Mouse (Mus musculus): ENCODE results near the gene Irf9. TPM values are rescaled to one million over a fixed set of nuclear protein-coding genes. Genes with fewer than 3 reads are reported as not detected.

The Irf9 gene
- polyA plus RNA-seq, 1 experiment from 2014 or later: 8.9 TPM

DNA sequence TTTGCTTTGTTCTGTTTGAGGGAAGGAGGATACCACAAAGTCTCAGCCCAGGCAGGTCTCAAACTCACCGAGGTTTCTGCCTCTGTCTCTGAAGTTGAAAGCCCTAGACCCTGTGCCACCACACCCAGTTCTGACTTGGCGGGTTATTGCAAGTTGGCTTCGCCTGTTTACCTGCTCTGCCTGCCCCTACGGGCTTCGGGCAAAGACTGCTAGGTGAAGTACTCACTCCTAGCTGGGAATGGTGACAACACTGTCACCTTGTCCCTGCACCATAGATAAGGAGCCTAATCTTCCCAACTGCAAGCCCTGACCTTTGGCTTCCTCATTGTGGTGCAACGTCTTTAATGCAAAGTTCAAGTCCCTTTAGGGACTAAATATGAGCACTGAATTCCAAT, 17.8 kb upstream of the Irf9 start:
- Histone ChIP-seq H3K9ac (ENCODE audit: low read length) (no peak overlapping the region), H3K36me3 (ENCODE audit: control insufficient read depth, insufficient read depth, low read length) (peaks cover 33% of the 10 kb centered on the region), H3K9me3 (ENCODE audit: control insufficient read depth, low read length) (no peaks in the 10 kb centered on the region), H3K27ac (ENCODE audit: low read depth) (no peak overlapping the region), H3K4me2 (ENCODE audit: low read length) (peak overlapping the region; percentile 76), H3K4me3 (ENCODE audit: low read depth, low read length) (peak overlapping the region; percentile 43; the same call in 1 of the 2 replicates), H3K27me3 (replicated peaks; ENCODE audit: control insufficient read depth, insufficient read depth, low read length) (peaks cover 6% of the 10 kb centered on the region; the same call in 1 of the 2 replicates), H3K4me1 (replicated peaks; ENCODE audit: control insufficient read depth, insufficient read depth, low read length) (0 out of 2 replicates have a peak, but pooled peaks cover 8% of the 10 kb centered on the region)
- ATAC-seq (replicated peaks; ENCODE audit: low FRiP score, low TSS enrichment, low read depth) (no peak; the same call in 1 of the 2 replicates), DNase-seq (ENCODE audit: low spot score) (peak; percentile 52)
- 42% methylated on average over 6 of the region's 6 CpGs for WGBS

GRCm38 (mm10) chr14:55586149-55586548, 17.2 kb upstream of the Irf9 start:
- Histone ChIP-seq H3K4me1 (replicated peaks; ENCODE audit: control insufficient read depth, insufficient read depth, low read length) (0 out of 2 replicates have a peak, but pooled peaks cover 8% of the 10 kb centered on the region), H3K9ac (ENCODE audit: low read length) (no peak overlapping the region), H3K4me2 (ENCODE audit: low read length) (no peak overlapping the region), H3K27me3 (replicated peaks; ENCODE audit: control insufficient read depth, insufficient read depth, low read length) (peaks cover 6% of the 10 kb centered on the region; the same call in 1 of the 2 replicates), H3K27ac (ENCODE audit: low read depth) (no peak overlapping the region), H3K4me3 (ENCODE audit: low read depth, low read length) (no peak overlapping the region), H3K9me3 (ENCODE audit: control insufficient read depth, low read length) (no peaks in the 10 kb centered on the region), H3K36me3 (ENCODE audit: control insufficient read depth, insufficient read depth, low read length) (peaks cover 28% of the 10 kb centered on the region)
- ATAC-seq (replicated peaks; ENCODE audit: low FRiP score, low TSS enrichment, low read depth) (no peak), DNase-seq (ENCODE audit: low spot score) (no peak)
- WGBS: 90% methylated on average over 2 of the region's 2 CpGs

- no peaks in the 10 kb centered on the region for H3K9me3 ChIP-seq (ENCODE audit: control insufficient read depth, low read length)
- no peak for ATAC-seq (replicated peaks; ENCODE audit: low FRiP score, low TSS enrichment, low read depth)
- WGBS: 95% methylated on average over 5 of the region's 5 CpGs
- H3K9ac ChIP-seq (ENCODE audit: low read length): no peak overlapping the region
- H3K4me3 ChIP-seq (ENCODE audit: low read depth, low read length): no peak overlapping the region
- no peak overlapping the region for H3K27ac ChIP-seq (ENCODE audit: low read depth)
- peaks cover 21% of the 10 kb centered on the region for H3K36me3 ChIP-seq (ENCODE audit: control insufficient read depth, insufficient read depth, low read length)
- H3K4me2 ChIP-seq (ENCODE audit: low read length): no peak overlapping the region
- H3K4me1 ChIP-seq (replicated peaks; ENCODE audit: control insufficient read depth, insufficient read depth, low read length): peaks cover 22% of the 10 kb centered on the region; the same call in 1 of the 2 replicates
- DNase-seq (ENCODE audit: low spot score): no peak
- peaks cover 4% of the 10 kb centered on the region; the same call in 1 of the 2 replicates for H3K27me3 ChIP-seq (replicated peaks; ENCODE audit: control insufficient read depth, insufficient read depth, low read length)
Observed at GRCm38 (mm10) chr14:55589271-55589670, 14.1 kb upstream of the Irf9 start.

DNA sequence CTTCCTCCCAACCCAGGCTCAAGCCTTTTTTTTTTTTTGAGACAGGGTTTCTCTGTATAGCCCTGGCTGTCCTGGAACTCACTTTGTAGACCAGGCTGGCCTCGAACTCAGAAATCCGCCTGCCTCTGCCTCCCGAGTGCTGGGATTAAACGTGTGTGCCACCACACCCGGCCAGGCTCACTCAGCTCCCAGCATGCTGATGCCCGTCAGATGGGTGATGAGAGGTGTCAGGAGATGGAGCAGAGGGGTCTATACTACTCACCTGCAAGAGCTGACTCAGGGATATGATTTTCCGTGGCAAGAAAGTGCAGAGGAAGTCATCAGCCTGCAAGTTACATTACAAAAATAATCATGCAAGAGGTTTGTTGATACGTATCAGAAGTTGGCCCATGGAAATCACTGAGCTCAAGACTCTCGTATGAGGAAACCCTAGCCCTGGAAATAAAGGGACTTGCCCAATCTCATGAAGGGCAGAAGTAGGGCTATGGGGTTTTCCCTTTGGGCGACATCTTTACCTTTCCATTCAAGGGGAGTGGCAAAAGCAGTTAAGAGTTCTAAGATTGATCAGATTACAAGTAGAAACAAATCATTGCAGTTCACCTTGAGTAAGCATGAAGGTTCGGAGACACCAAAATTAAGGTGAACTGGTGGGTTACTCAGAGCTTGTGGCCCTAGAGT, 13.5 kb upstream of the Irf9 start:
- Histone ChIP-seq H3K27ac (ENCODE audit: low read depth) (peak overlapping the region; percentile 60; the same call in 1 of the 2 replicates), H3K9me3 (ENCODE audit: control insufficient read depth, low read length) (no peaks in the 10 kb centered on the region), H3K27me3 (replicated peaks; ENCODE audit: control insufficient read depth, insufficient read depth, low read length) (no peaks in the 10 kb centered on the region), H3K4me2 (ENCODE audit: low read length) (peak overlapping the region; percentile 97), H3K36me3 (ENCODE audit: control insufficient read depth, insufficient read depth, low read length) (peaks cover 28% of the 10 kb centered on the region), H3K9ac (ENCODE audit: low read length) (peak overlapping the region; percentile 51), H3K4me3 (ENCODE audit: low read depth, low read length) (peak overlapping the region; percentile 63), H3K4me1 (replicated peaks; ENCODE audit: control insufficient read depth, insufficient read depth, low read length) (peaks cover 17% of the 10 kb centered on the region; the same call in 1 of the 2 replicates)
- DNase-seq (ENCODE audit: low spot score) (no peak), ATAC-seq (replicated peaks; ENCODE audit: low FRiP score, low TSS enrichment, low read depth) (no peak)
- WGBS: 81% methylated on average over 11 of the region's 11 CpGs

GRCm38 (mm10) chr14:55590748-55591330, 12.5 kb upstream of the Irf9 start, which contains the start of gene Psme2:
TSS of gene Psme2 (minus strand) at chr14:55591113.
- Histone ChIP-seq H3K4me2 (ENCODE audit: low read length) (peak within 1 kb of the TSS; percentile 97), H3K27ac (ENCODE audit: low read depth) (peak within 1 kb of the TSS; percentile 96)
- under 1% methylated on average over 22 of the region's 22 CpGs for WGBS

DNA sequence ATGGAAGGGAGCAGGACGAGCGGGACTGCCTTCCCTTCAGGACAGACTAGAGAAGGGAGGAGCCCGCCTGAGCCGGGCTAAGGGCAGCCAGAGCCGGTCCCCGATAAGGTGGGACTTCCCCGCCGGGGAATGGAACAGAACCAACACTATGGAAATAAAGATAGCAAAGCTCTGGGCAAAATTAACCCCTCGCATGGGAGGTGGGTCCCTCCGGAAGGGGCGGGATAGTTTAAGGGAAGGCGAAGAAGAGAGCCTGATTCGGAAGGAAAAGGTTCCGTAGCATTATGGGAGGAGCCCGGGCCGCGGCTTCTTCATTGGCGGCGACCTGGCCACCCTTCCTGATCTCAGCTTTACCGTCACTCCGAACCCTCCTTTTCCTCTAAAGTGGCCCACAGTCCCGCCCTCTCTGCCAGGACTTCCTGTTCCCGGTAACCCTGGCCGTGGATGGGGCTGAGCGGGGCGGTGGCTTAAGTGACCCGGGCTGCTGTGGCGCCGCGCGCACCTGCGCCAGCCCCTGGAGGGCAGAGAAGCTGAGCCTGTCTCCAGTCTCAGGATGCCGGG, 12.0 kb upstream of the Irf9 start, which contains the start of gene Rnf31:
Gene Rnf31 (plus strand): TSS at position 378 of the 561 bp plus-strand sequence.
- peak within 1 kb of the TSS; percentile 63 for H3K4me3 ChIP-seq (ENCODE audit: low read depth, low read length)
- peaks cover 13% of the 10 kb centered on the region; the same call in 1 of the 2 replicates for H3K4me1 ChIP-seq (replicated peaks; ENCODE audit: control insufficient read depth, insufficient read depth, low read length)
- H3K9me3 ChIP-seq (ENCODE audit: control insufficient read depth, low read length): no peaks in the 10 kb centered on the region
- peak within 1 kb of the TSS; percentile 96 for H3K27ac ChIP-seq (ENCODE audit: low read depth)
- WGBS: 0% methylated on average over 33 of the region's 33 CpGs
- ATAC-seq (replicated peaks; ENCODE audit: low FRiP score, low TSS enrichment, low read depth) (peak; percentile 88), DNase-seq (ENCODE audit: low spot score) (peak; percentile 93)
- H3K27me3 ChIP-seq (replicated peaks; ENCODE audit: control insufficient read depth, insufficient read depth, low read length): no peaks in the 10 kb centered on the region
- peak within 1 kb of the TSS; percentile 77 for H3K9ac ChIP-seq (ENCODE audit: low read length)
- peaks cover 43% of the 10 kb centered on the region for H3K36me3 ChIP-seq (ENCODE audit: control insufficient read depth, insufficient read depth, low read length)
- peak within 1 kb of the TSS; percentile 97 for H3K4me2 ChIP-seq (ENCODE audit: low read length)

More at GRCm38 (mm10) chr14:55590748-55591330, 12.5 kb upstream of the Irf9 start, which contains the start of gene Psme2:
- H3K4me1 ChIP-seq (replicated peaks; ENCODE audit: control insufficient read depth, insufficient read depth, low read length): peaks cover 13% of the 10 kb centered on the region; the same call in 1 of the 2 replicates
- ATAC-seq (replicated peaks; ENCODE audit: low FRiP score, low TSS enrichment, low read depth): peak; percentile 96
- peak within 1 kb of the TSS; percentile 77 for H3K9ac ChIP-seq (ENCODE audit: low read length)
- no peaks in the 10 kb centered on the region for H3K9me3 ChIP-seq (ENCODE audit: control insufficient read depth, low read length)
- peak; percentile 93 for DNase-seq (ENCODE audit: low spot score)
- peaks cover 37% of the 10 kb centered on the region for H3K36me3 ChIP-seq (ENCODE audit: control insufficient read depth, insufficient read depth, low read length)
- H3K4me3 ChIP-seq (ENCODE audit: low read depth, low read length): peak within 1 kb of the TSS; percentile 63
- H3K27me3 ChIP-seq (replicated peaks; ENCODE audit: control insufficient read depth, insufficient read depth, low read length): no peaks in the 10 kb centered on the region

- H3K36me3 ChIP-seq (ENCODE audit: control insufficient read depth, insufficient read depth, low read length): peaks cover 48% of the 10 kb centered on the region
- H3K9me3 ChIP-seq (ENCODE audit: control insufficient read depth, low read length): no peaks in the 10 kb centered on the region
- H3K4me2 ChIP-seq (ENCODE audit: low read length): peak overlapping the region; percentile 97
- ATAC-seq (replicated peaks; ENCODE audit: low FRiP score, low TSS enrichment, low read depth) (no peak), DNase-seq (ENCODE audit: low spot score) (no peak)
- peak overlapping the region; percentile 63 for H3K4me3 ChIP-seq (ENCODE audit: low read depth, low read length)
- peak overlapping the region; percentile 96; the same call in 1 of the 2 replicates for H3K27ac ChIP-seq (ENCODE audit: low read depth)
- WGBS: 6% methylated on average over 16 of the region's 16 CpGs
- peaks cover 13% of the 10 kb centered on the region; the same call in 1 of the 2 replicates for H3K4me1 ChIP-seq (replicated peaks; ENCODE audit: control insufficient read depth, insufficient read depth, low read length)
- no peaks in the 10 kb centered on the region for H3K27me3 ChIP-seq (replicated peaks; ENCODE audit: control insufficient read depth, insufficient read depth, low read length)
- peak overlapping the region; percentile 77 for H3K9ac ChIP-seq (ENCODE audit: low read length)
Observed at GRCm38 (mm10) chr14:55592226-55592625, 11.1 kb upstream of the Irf9 start.

- Histone ChIP-seq H3K4me1 (replicated peaks; ENCODE audit: control insufficient read depth, insufficient read depth, low read length) (peaks cover 13% of the 10 kb centered on the region; the same call in 1 of the 2 replicates), H3K9me3 (ENCODE audit: control insufficient read depth, low read length) (no peaks in the 10 kb centered on the region), H3K27ac (ENCODE audit: low read depth) (no peak overlapping the region), H3K4me3 (ENCODE audit: low read depth, low read length) (no peak overlapping the region), H3K4me2 (ENCODE audit: low read length) (no peak overlapping the region), H3K9ac (ENCODE audit: low read length) (no peak overlapping the region), H3K36me3 (ENCODE audit: control insufficient read depth, insufficient read depth, low read length) (peaks cover 65% of the 10 kb centered on the region), H3K27me3 (replicated peaks; ENCODE audit: control insufficient read depth, insufficient read depth, low read length) (no peaks in the 10 kb centered on the region)
- WGBS: 83% methylated on average over 13 of the region's 13 CpGs
- DNase-seq (ENCODE audit: low spot score): no peak
- no peak for ATAC-seq (replicated peaks; ENCODE audit: low FRiP score, low TSS enrichment, low read depth)
Observed at GRCm38 (mm10) chr14:55596036-55596690, 7.2 kb upstream of the Irf9 start.

Data from intestine, embryonic 14.5 days (tissue).